Mouse (Mus musculus) left cerebral cortex, adult 2 months (tissue): ENCODE results near the gene Tiam1. TPM values are rescaled to one million over a fixed set of nuclear protein-coding genes. Genes with fewer than 3 reads are reported as not detected.
"Not testable (repeated sequence)": the region's sequence is repeated elsewhere in the genome, so short reads cannot be mapped to it uniquely, and the experiment has no call there.

Experiments
- DNase-seq, 2 experiments: peaks; one replicate each; pipeline ENCODE4 v3.0.0; 2021 to 2022; ENCODE audit warnings: low spot score in 2 of 2, mixed read lengths in 1 of 2; ENCODE audit errors: extremely low spot score in 1 of 2
- H3K27ac ChIP-seq: fragments of 200-600 bp; 2 replicates; pipeline ENCODE4 v1.8.1; 2022
- H3K4me3 ChIP-seq: fragments of 200-600 bp; 2 replicates; pipeline ENCODE4 v1.8.1; 2022
- CTCF ChIP-seq: fragments of 200-600 bp; IDR thresholded peaks from 2 replicates; pipeline ENCODE4 v1.8.1; 2022; ENCODE audit warnings: antibody characterized with exemption, mild to moderate bottlenecking, moderate library complexity
- intact Hi-C: fragments of 180-260 bp; cut with DNase I; formaldehyde crosslinking; loops from one replicate; pipeline ENCODE4 v1.15.1; 2025
- total RNA-seq, 2 experiments: library from RNA; stranded (reverse); gene quantifications; 2 replicates each; pipeline ENCODE4 v1.2.3; 2021

Gene Tiam1
- total RNA-seq, 2 experiments from 2014 or later, result 107 to 120 TPM

DNA sequence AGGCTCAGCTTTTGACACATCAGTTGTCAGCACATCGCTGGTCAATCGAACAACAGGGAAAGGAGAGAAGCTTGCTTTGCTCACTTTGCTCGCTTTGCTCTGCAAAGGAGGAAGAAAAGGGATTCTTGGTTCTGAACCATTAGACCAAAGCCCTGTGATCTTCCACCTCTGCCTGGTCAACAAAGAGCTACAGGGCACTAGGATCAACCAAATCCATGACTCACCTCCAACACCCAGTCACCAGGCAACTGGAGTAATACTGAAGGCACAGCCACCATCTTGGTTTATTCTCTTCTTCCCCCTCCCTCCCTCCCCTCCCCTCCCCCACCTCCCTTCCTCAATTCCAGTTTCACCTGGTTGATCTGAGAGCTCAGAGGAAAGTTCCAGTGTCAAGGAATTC, 45.8 kb downstream of the Tiam1 start:
- H3K4me3 ChIP-seq, result no peak overlapping the region
- intact Hi-C loops, result no loop called here
- DNase-seq, result no peak
- no peak overlapping the region for H3K27ac ChIP-seq
- TF ChIP-seq CTCF, result no peak

DNA sequence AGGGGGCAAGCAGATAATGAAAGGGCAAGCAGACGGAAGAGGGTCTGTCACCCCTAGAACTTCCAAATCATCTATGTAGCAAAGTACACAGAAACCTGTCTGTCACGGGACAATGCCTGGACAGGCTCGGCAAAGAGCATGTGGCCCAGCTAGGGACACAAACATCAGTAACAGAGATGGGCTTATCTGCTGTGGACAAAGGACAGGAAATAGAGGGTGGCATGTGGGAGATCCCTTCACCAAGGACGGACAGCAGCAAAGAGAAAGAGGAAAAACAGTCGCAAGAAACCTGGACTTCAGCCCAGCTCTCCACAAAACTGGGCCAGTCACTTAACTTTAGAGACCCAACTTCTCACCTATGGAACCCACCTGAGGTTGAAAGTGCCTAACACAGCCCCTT, 47.6 kb downstream of the Tiam1 start:
- intact Hi-C loops, result no loop called here
- no peak overlapping the region for H3K4me3 ChIP-seq
- no peak for TF ChIP-seq CTCF
- DNase-seq, result no peak
- H3K27ac ChIP-seq, result no peak overlapping the region

- H3K27ac ChIP-seq, result no peak overlapping the region
- intact Hi-C loops, result no loop called here
- no peak overlapping the region for H3K4me3 ChIP-seq
- no peak for DNase-seq
- TF ChIP-seq CTCF, result no peak
Observed at GRCm38 (mm10) chr16:90093015-90093414, 50.6 kb downstream of the Tiam1 start.

GRCm38 (mm10) chr16:90091906-90092305, 51.7 kb downstream of the Tiam1 start:
- Histone ChIP-seq H3K4me3 (no peak overlapping the region), H3K27ac (no peak overlapping the region)
- intact Hi-C loops, result no loop called here
- TF ChIP-seq CTCF, result no peak
- DNase-seq, result no peak

- no peak for TF ChIP-seq CTCF
- no peak for DNase-seq
- Histone ChIP-seq H3K27ac (no peak overlapping the region), H3K4me3 (no peak overlapping the region)
- intact Hi-C loops, result no loop called here
Observed at GRCm38 (mm10) chr16:90091112-90091720, 52.4 kb downstream of the Tiam1 start.

GRCm38 (mm10) chr16:90090368-90090767, 53.2 kb downstream of the Tiam1 start:
- Histone ChIP-seq H3K4me3 (no peak overlapping the region), H3K27ac (no peak overlapping the region)
- intact Hi-C loops, result no loop called here
- no peak for DNase-seq
- TF ChIP-seq CTCF, result no peak

- intact Hi-C loops, result loop anchor here (2.0 kb wide), 1 partner anchor 126 kb away; no protein-coding TSS in a partner anchor
- no peak overlapping the region for H3K4me3 ChIP-seq
- no peak for TF ChIP-seq CTCF
- no peak for DNase-seq
- H3K27ac ChIP-seq, result no peak overlapping the region
Observed at GRCm38 (mm10) chr16:90087256-90087655, 56.3 kb downstream of the Tiam1 start.

- Histone ChIP-seq H3K4me3 (no peak overlapping the region), H3K27ac (no peak overlapping the region)
- peak; percentile 55 to 62 for DNase-seq
- intact Hi-C loops, result loop anchor here (2.0 kb wide), 1 partner anchor 125 kb away; no protein-coding TSS in a partner anchor
- TF ChIP-seq CTCF, result no peak
Observed at GRCm38 (mm10) chr16:90086111-90086510, 57.5 kb downstream of the Tiam1 start.

- intact Hi-C loops, result no loop called here
- no peak for DNase-seq
- Histone ChIP-seq H3K27ac (no peak overlapping the region), H3K4me3 (no peak overlapping the region)
- no peak for TF ChIP-seq CTCF
Observed at GRCm38 (mm10) chr16:90085580-90085979, 58.0 kb downstream of the Tiam1 start.

DNA sequence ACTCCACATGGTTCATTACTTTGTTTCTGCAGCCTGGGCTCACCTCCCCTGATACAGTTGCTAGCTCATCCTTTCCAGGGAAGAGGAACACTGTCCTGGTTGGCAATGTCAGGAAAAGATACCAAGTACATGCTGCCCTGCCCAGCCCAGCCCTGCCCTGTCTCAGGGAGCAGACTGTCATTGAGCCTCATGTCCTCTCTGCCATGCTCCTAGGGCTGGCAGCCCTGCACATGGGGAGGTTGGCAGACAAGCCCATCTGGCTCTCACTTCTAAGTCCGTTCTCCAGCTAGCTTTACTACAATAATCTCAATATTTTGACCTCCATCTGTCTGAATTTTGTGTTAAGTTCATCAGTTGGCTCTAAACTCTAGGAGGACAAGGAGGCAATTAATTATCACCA, 62.4 kb downstream of the Tiam1 start:
- TF ChIP-seq CTCF, result no peak
- no peak overlapping the region for H3K27ac ChIP-seq
- intact Hi-C loops, result no loop called here
- DNase-seq, result no peak
- no peak overlapping the region for H3K4me3 ChIP-seq

DNA sequence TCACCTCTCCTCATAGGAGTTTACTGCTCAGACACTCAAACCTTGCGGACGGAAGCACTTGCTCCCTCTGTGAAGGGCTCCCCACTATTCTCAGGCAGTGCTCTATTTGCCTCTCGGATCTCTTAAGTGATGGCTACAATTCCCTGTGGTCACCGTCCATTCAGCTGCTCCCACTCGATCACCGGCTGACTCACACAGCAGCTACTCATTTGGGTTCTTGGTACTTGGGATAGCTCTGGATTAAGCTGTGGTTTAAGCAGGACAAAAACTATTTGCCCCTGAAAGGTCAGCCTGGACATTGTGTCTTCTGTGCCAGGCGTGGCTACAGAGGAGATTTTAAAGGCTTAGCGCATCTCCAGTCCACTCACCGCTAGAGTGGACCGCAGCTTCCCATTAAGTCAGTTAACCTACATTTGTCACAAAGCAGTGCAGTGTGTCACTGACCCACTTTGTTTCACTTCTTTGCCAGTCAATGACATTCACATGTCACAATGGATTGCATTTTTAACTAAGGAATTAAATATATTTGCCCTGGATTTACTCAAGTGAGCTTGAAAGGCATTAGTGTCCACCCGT, 64.7 kb downstream of the Tiam1 start:
- no peak for DNase-seq
- H3K27ac ChIP-seq, result no peak overlapping the region
- H3K4me3 ChIP-seq, result no peak overlapping the region
- no peak for TF ChIP-seq CTCF
- intact Hi-C loops, result no loop called here

- H3K4me3 ChIP-seq, result no peak overlapping the region
- H3K27ac ChIP-seq, result no peak overlapping the region
- DNase-seq, result no peak
- TF ChIP-seq CTCF, result no peak
- intact Hi-C loops, result no loop called here
Observed at GRCm38 (mm10) chr16:90073510-90073909, 70.1 kb downstream of the Tiam1 start.

GRCm38 (mm10) chr16:90072651-90073050, 70.9 kb downstream of the Tiam1 start:
- no peak for DNase-seq
- intact Hi-C loops, result no loop called here
- Histone ChIP-seq H3K27ac (no peak overlapping the region; the same call in 1 of the 2 replicates), H3K4me3 (peak overlapping the region; percentile 9; the same call in 1 of the 2 replicates)
- no peak for TF ChIP-seq CTCF

DNA sequence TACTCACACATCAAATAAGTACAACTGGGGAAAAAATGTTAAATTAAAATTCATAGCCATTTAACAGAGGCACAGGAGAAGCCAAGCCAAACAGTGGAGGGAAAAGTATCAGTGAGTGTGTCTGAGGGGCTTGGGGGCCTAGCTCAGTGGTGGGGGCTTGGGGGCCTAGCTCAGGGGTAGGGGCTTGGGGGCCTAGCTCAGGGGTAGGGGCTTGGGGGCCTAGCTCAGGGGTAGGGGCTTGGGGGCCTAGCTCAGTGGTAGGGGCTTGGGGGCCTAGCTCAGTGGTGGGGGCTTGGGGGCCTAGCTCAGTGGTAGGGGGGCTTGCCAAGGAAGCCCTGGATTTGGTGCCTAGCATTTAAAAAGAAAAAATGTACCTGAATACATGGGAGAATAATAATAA, 72.4 kb downstream of the Tiam1 start:
- H3K4me3 ChIP-seq, intact Hi-C loops, DNase-seq, H3K27ac ChIP-seq: not testable (repeated sequence)
